Mouse (Mus musculus): ENCODE measurements around the gene Kctd20. TPM values are rescaled to one million over a fixed set of nuclear protein-coding genes. Genes with fewer than 3 reads are reported as not detected.

Kctd20 gene
- total RNA-seq (2023) = 100 to 1,000 TPM; 195 to 214 TPM

GRCm38 (mm10) chr17:28951831-28952799 lies at the start of gene Kctd20:
Gene Kctd20, plus strand, starts transcription at chr17:28951950.

GRCm38 (mm10) chr17:28915060-28915628 lies 36.6 kb upstream of the Kctd20 start, which contains the start of gene 4930539E08Rik:
Gene 4930539E08Rik, minus strand, starts transcription at chr17:28915324.

GRCm38 (mm10) chr17:28943740-28944139 lies 8.0 kb upstream of the Kctd20 start, which contains the start of gene Pxt1:
Gene Pxt1, minus strand, starts transcription at chr17:28943840.

GRCm38 (mm10) chr17:29007641-29008325 lies 56.0 kb downstream of the Kctd20 start, which contains the start of gene Stk38:
Gene Stk38, minus strand, starts transcription at chr17:29007995.

Other genes starting within 250 kb of the Kctd20 start
- gene AC170998.1, start 225.9 kb upstream of the Kctd20 start, total RNA-seq (2023) = 10 to 100 TPM in 1 of 2 experiments, 1 to 10 TPM in 1; 9.6 to 13.5 TPM
- 100 to 1,000 TPM; 145 to 187 TPM for gene Mapk13, start 182.7 kb upstream of the Kctd20 start, total RNA-seq (2023)
- 10 to 100 TPM; 46.3 to 55.6 TPM for gene Brpf3, start 150.9 kb upstream of the Kctd20 start, total RNA-seq (2023)
- gene Pnpla1, start 93.5 kb upstream of the Kctd20 start, total RNA-seq (2023) = 1 to 10 TPM; 5.0 to 5.2 TPM
- gene 4930539E08Rik, start 36.6 kb upstream of the Kctd20 start, total RNA-seq (2023) = under 1 TPM; 0.13 to 0.20 TPM
- gene Pxt1, start 8.1 kb upstream of the Kctd20 start, total RNA-seq (2023) = 1 to 10 TPM; 1.7 to 3.8 TPM
- gene Stk38, start 56.0 kb downstream of the Kctd20 start, total RNA-seq (2023) = 100 to 1,000 TPM; 299 to 310 TPM
- 100 to 1,000 TPM; 241 to 246 TPM for gene Srsf3, start 80.7 kb downstream of the Kctd20 start, total RNA-seq (2023)
- 10 to 100 TPM; 24.0 to 32.5 TPM for gene Cdkn1a, start 139.0 kb downstream of the Kctd20 start, total RNA-seq (2023)
- 100 to 1,000 TPM; 211 to 216 TPM for gene Rab44, start 162.2 kb downstream of the Kctd20 start, total RNA-seq (2023)